Mouse (Mus musculus) heart, embryonic 16.5 days (tissue): ENCODE measurements around the gene Mtmr2. TPM values are rescaled to one million over a fixed set of nuclear protein-coding genes. Genes with fewer than 3 reads are reported as not detected.

Source experiments
- ATAC-seq: fragments of 200-750 bp; cut with Nextera tagmentation; replicated peaks from 2 replicates; pipeline ENCODE4 v1.8.0; 2017; ENCODE audit warnings: moderate number of reproducible peaks; ENCODE audit not compliant: insufficient read depth, low FRiP score; ENCODE audit errors: extremely low read depth
- H3K27ac ChIP-seq: fragments of 300-500 bp; sonication (generic); 2 replicates; pipeline ENCODE4 v1.5.1; 2014; ENCODE audit warnings: mild to moderate bottlenecking, low read length, control low read depth, moderate library complexity
- H3K27me3 ChIP-seq: fragments of 300-500 bp; sonication (generic); 2 replicates; pipeline ENCODE4 v1.6.1; 2014; ENCODE audit warnings: low read length, mixed read lengths; ENCODE audit not compliant: control insufficient read depth, insufficient read depth
- H3K36me3 ChIP-seq: fragments of 300-500 bp; sonication (generic); 2 replicates; pipeline ENCODE4 v1.6.1; 2014; ENCODE audit not compliant: control insufficient read depth, insufficient read depth
- H3K4me1 ChIP-seq: fragments of 300-500 bp; sonication (generic); 2 replicates; pipeline ENCODE4 v1.6.1; 2014; ENCODE audit warnings: low read length, mixed read lengths; ENCODE audit not compliant: control insufficient read depth, insufficient read depth
- H3K4me2 ChIP-seq: fragments of 300-500 bp; sonication (generic); 2 replicates; pipeline ENCODE4 v1.6.1; 2014; ENCODE audit warnings: low read depth, mild to moderate bottlenecking, control low read depth, low read length
- H3K4me3 ChIP-seq: fragments of 300-500 bp; sonication (generic); 2 replicates; pipeline ENCODE4 v1.5.1; 2014; ENCODE audit warnings: mild to moderate bottlenecking, control low read depth, low read length
- H3K9ac ChIP-seq: fragments of 300-500 bp; sonication (generic); 2 replicates; pipeline ENCODE4 v1.6.1; 2014; ENCODE audit warnings: low read length, control low read depth
- H3K9me3 ChIP-seq: fragments of 300-500 bp; sonication (generic); replicated peaks from 2 replicates; pipeline ENCODE4 v1.6.1; 2016; ENCODE audit warnings: low read length; ENCODE audit not compliant: control insufficient read depth
- WGBS: fragments of 180-500 bp; shearing (Covaris S2); extraction: QIAGEN DNeasy Blood & Tissue Kit; methylation state at CpG from one replicate; pipeline ENCODE4 v1.1.7; 2014; 5-methylcytosine and 5-hydroxymethylcytosine counted together
- polyA plus RNA-seq: library from polyadenylated mRNA; unstranded; fragments of >200 nt; fragmentation: Nextera tagmentation; extraction: Ambion mirVana; gene quantifications from 2 replicates; pipeline ENCODE4 v1.2.1, GENCODE M21; 2015

Mtmr2 gene
- polyA plus RNA-seq, 1 experiment from 2014 or later: 46.0 TPM

- Histone ChIP-seq H3K27me3 (no peaks in the 10 kb centered on the region), H3K4me2 (peak overlapping the region; percentile 54), H3K36me3 (no peaks in the 10 kb centered on the region), H3K9ac (no peak overlapping the region), H3K4me3 (no peak overlapping the region), H3K27ac (no peak overlapping the region), H3K9me3 (no peaks in the 10 kb centered on the region), H3K4me1 (peaks cover 8% of the 10 kb centered on the region)
- peak; percentile 41 for ATAC-seq
- WGBS: 21% methylated on average over 8 of the region's 8 CpGs
These were observed 31.7 kb upstream of the Mtmr2 start for GRCm38 (mm10) chr9:13716316-13717099.

- H3K27ac ChIP-seq: peak overlapping the region; percentile 95
- H3K4me1 ChIP-seq: peaks cover 12% of the 10 kb centered on the region
- H3K4me2 ChIP-seq: peak overlapping the region; percentile 82
- WGBS: under 1% methylated on average over 60 of the region's 60 CpGs
- H3K27me3 ChIP-seq: no peaks in the 10 kb centered on the region
- H3K9me3 ChIP-seq: no peaks in the 10 kb centered on the region
- H3K36me3 ChIP-seq: no peaks in the 10 kb centered on the region
- H3K4me3 ChIP-seq: peak overlapping the region; percentile 95
- peak overlapping the region; percentile 99 for H3K9ac ChIP-seq
- ATAC-seq: peak; percentile 98
These were observed 826 bp downstream of the Mtmr2 start for GRCm38 (mm10) chr9:13748798-13749674.

- Histone ChIP-seq H3K4me2 (peak overlapping the region; percentile 82), H3K36me3 (no peaks in the 10 kb centered on the region), H3K27me3 (no peaks in the 10 kb centered on the region), H3K27ac (peak overlapping the region; percentile 95), H3K4me1 (peaks cover 12% of the 10 kb centered on the region), H3K9me3 (no peaks in the 10 kb centered on the region), H3K4me3 (peak overlapping the region; percentile 95), H3K9ac (peak overlapping the region; percentile 99)
- WGBS: 1% methylated on average over 7 of the region's 7 CpGs
- no peak for ATAC-seq
These were observed 1.4 kb downstream of the Mtmr2 start for GRCm38 (mm10) chr9:13749675-13749998.

GRCm38 (mm10) chr9:13752543-13752942 is 4.3 kb downstream of the Mtmr2 start:
- Histone ChIP-seq H3K27ac (peak overlapping the region; percentile 21; the same call in 1 of the 2 replicates), H3K36me3 (no peaks in the 10 kb centered on the region)
- no peak for ATAC-seq

GRCm38 (mm10) chr9:13760430-13760829 is 12.2 kb downstream of the Mtmr2 start:
- 82% methylated on average over 3 of the region's 3 CpGs for WGBS
- H3K27me3 ChIP-seq: no peaks in the 10 kb centered on the region
- H3K9ac ChIP-seq: no peak overlapping the region
- H3K4me1 ChIP-seq: no peaks in the 10 kb centered on the region
- no peak overlapping the region for H3K4me3 ChIP-seq
- no peak overlapping the region for H3K27ac ChIP-seq
- ATAC-seq: no peak
- H3K9me3 ChIP-seq: peaks cover 4% of the 10 kb centered on the region; the same call in 1 of the 2 replicates
- H3K4me2 ChIP-seq: no peak overlapping the region
- H3K36me3 ChIP-seq: 0 out of 2 replicates have a peak, but pooled peaks cover 3% of the 10 kb centered on the region

More at GRCm38 (mm10) chr9:13752543-13752942, 4.3 kb downstream of the Mtmr2 start:
- Histone ChIP-seq H3K4me1 (peaks cover 12% of the 10 kb centered on the region), H3K9me3 (no peaks in the 10 kb centered on the region), H3K4me2 (no peak overlapping the region), H3K9ac (no peak overlapping the region), H3K4me3 (no peak overlapping the region), H3K27me3 (no peaks in the 10 kb centered on the region)
- 62% methylated on average over 4 of the region's 4 CpGs for WGBS

GRCm38 (mm10) chr9:13765624-13766023 is 17.4 kb downstream of the Mtmr2 start:
- Histone ChIP-seq H3K27ac (no peak overlapping the region), H3K9me3 (no peaks in the 10 kb centered on the region), H3K4me1 (no peaks in the 10 kb centered on the region), H3K4me3 (no peak overlapping the region), H3K4me2 (no peak overlapping the region), H3K36me3 (no peaks in the 10 kb centered on the region), H3K9ac (no peak overlapping the region), H3K27me3 (no peaks in the 10 kb centered on the region)
- 72% methylated on average over 2 of the region's 2 CpGs for WGBS
- no peak for ATAC-seq

- Histone ChIP-seq H3K4me2 (no peak overlapping the region), H3K36me3 (no peaks in the 10 kb centered on the region), H3K4me1 (no peaks in the 10 kb centered on the region), H3K9ac (no peak overlapping the region), H3K9me3 (no peaks in the 10 kb centered on the region), H3K27me3 (no peaks in the 10 kb centered on the region), H3K4me3 (no peak overlapping the region), H3K27ac (no peak overlapping the region)
- no peak for ATAC-seq
- 84% methylated on average over 7 of the region's 7 CpGs for WGBS
These were observed 18.4 kb downstream of the Mtmr2 start for GRCm38 (mm10) chr9:13766570-13766969.

- no peak for ATAC-seq
- Histone ChIP-seq H3K9me3 (no peaks in the 10 kb centered on the region), H3K36me3 (no peaks in the 10 kb centered on the region), H3K4me3 (no peak overlapping the region), H3K9ac (no peak overlapping the region), H3K27ac (no peak overlapping the region), H3K27me3 (no peaks in the 10 kb centered on the region), H3K4me1 (peaks cover 11% of the 10 kb centered on the region), H3K4me2 (no peak overlapping the region)
- 76% methylated on average over 1 of the region's 1 CpGs for WGBS
These were observed 26.5 kb downstream of the Mtmr2 start for GRCm38 (mm10) chr9:13774732-13775131.

GRCm38 (mm10) chr9:13781985-13782384 is 33.8 kb downstream of the Mtmr2 start:
- 94% methylated on average over 1 of the region's 1 CpGs for WGBS
- Histone ChIP-seq H3K4me1 (peaks cover 3% of the 10 kb centered on the region; the same call in 1 of the 2 replicates), H3K4me3 (no peak overlapping the region), H3K4me2 (no peak overlapping the region), H3K27ac (no peak overlapping the region), H3K36me3 (0 out of 2 replicates have a peak, but pooled peaks cover 5% of the 10 kb centered on the region), H3K27me3 (no peaks in the 10 kb centered on the region), H3K9me3 (no peaks in the 10 kb centered on the region), H3K9ac (no peak overlapping the region)
- no peak for ATAC-seq
